Mouse (Mus musculus) heart, embryonic 13.5 days (tissue): ENCODE data around the gene Rgs8. TPM values are rescaled to one million over a fixed set of nuclear protein-coding genes. Genes with fewer than 3 reads are reported as not detected.

Experiments used
- ATAC-seq: fragments of 200-750 bp; cut with Nextera tagmentation; 2 replicates; pipeline ENCODE4 v1.8.0; 2017; ENCODE audit warnings: moderate TSS enrichment; ENCODE audit not compliant: insufficient number of reproducible peaks, low FRiP score, low TSS enrichment; ENCODE audit errors: extremely low read depth
- H3K27ac ChIP-seq: fragments of 300-500 bp; sonication (generic); replicated peaks from 2 replicates; pipeline ENCODE4 v1.5.1; 2015; ENCODE audit warnings: moderate library complexity, mild to moderate bottlenecking, inconsistent platforms
- H3K27me3 ChIP-seq: fragments of 300-500 bp; sonication (generic); replicated peaks from 2 replicates; pipeline ENCODE4 v1.6.1; 2015; ENCODE audit warnings: mild to moderate bottlenecking, inconsistent platforms
- H3K36me3 ChIP-seq: fragments of 300-500 bp; sonication (generic); 2 replicates; pipeline ENCODE4 v1.6.1; 2015; ENCODE audit warnings: mild to moderate bottlenecking, inconsistent platforms
- H3K4me1 ChIP-seq: fragments of 300-500 bp; sonication (generic); 2 replicates; pipeline ENCODE4 v1.6.1; 2015; ENCODE audit warnings: inconsistent platforms
- H3K4me2 ChIP-seq: fragments of 300-500 bp; sonication (generic); 2 replicates; pipeline ENCODE4 v1.6.1; 2015; ENCODE audit warnings: inconsistent platforms, mild to moderate bottlenecking, moderate library complexity
- H3K4me3 ChIP-seq: fragments of 300-500 bp; sonication (generic); 2 replicates; pipeline ENCODE4 v1.5.1; 2015; ENCODE audit warnings: moderate library complexity, mild to moderate bottlenecking, inconsistent platforms
- H3K9ac ChIP-seq: fragments of 300-500 bp; sonication (generic); 2 replicates; pipeline ENCODE4 v1.6.1; 2015; ENCODE audit warnings: inconsistent platforms, mild to moderate bottlenecking, moderate library complexity
- H3K9me3 ChIP-seq: fragments of 300-500 bp; sonication (generic); 2 replicates; pipeline ENCODE4 v1.6.1; 2016; ENCODE audit warnings: inconsistent platforms
- WGBS: fragments of 180-500 bp; shearing (Covaris S2); methylation state at CpG from one replicate; pipeline ENCODE4 v1.1.7; 2015; ENCODE audit warnings: mixed read lengths; 5-methylcytosine and 5-hydroxymethylcytosine counted together
- polyA plus RNA-seq: library from polyadenylated mRNA; unstranded; fragments of >200 nt; fragmentation: Nextera tagmentation; extraction: Ambion mirVana; gene quantifications from 2 replicates; pipeline ENCODE4 v1.2.1, GENCODE M21; 2015

Gene Rgs8
- polyA plus RNA-seq, 1 experiment from 2014 or later = 0.60 TPM

GRCm38 (mm10) chr1:153733181-153733580, 80.4 kb downstream of the Rgs8 start:
- Histone ChIP-seq H3K27me3 (peaks cover 46% of the 10 kb centered on the region), H3K4me3 (no peak overlapping the region), H3K9me3 (no peaks in the 10 kb centered on the region), H3K4me2 (no peak overlapping the region), H3K9ac (no peak overlapping the region), H3K4me1 (peaks cover 31% of the 10 kb centered on the region), H3K27ac (no peak overlapping the region), H3K36me3 (no peaks in the 10 kb centered on the region)
- no peak for ATAC-seq
- WGBS = 56% methylated on average over 9 of the region's 9 CpGs

- Histone ChIP-seq H3K9me3 (no peaks in the 10 kb centered on the region), H3K9ac (no peak overlapping the region), H3K27me3 (peaks cover 62% of the 10 kb centered on the region), H3K4me1 (peaks cover 34% of the 10 kb centered on the region), H3K36me3 (no peaks in the 10 kb centered on the region), H3K4me3 (no peak overlapping the region), H3K4me2 (no peak overlapping the region), H3K27ac (no peak overlapping the region)
- ATAC-seq = no peak
- 67% methylated on average over 4 of the region's 4 CpGs for WGBS
These were observed 82.0 kb downstream of the Rgs8 start for GRCm38 (mm10) chr1:153734866-153735265.

GRCm38 (mm10) chr1:153736096-153736495, 83.3 kb downstream of the Rgs8 start:
- Histone ChIP-seq H3K27me3 (peaks cover 68% of the 10 kb centered on the region), H3K9ac (no peak overlapping the region), H3K4me1 (peaks cover 30% of the 10 kb centered on the region), H3K4me2 (no peak overlapping the region), H3K4me3 (no peak overlapping the region), H3K36me3 (no peaks in the 10 kb centered on the region), H3K9me3 (no peaks in the 10 kb centered on the region), H3K27ac (no peak overlapping the region)
- no peak for ATAC-seq
- 45% methylated on average over 6 of the region's 6 CpGs for WGBS

GRCm38 (mm10) chr1:153737101-153738085, 84.6 kb downstream of the Rgs8 start:
- Histone ChIP-seq H3K9ac (no peak overlapping the region), H3K27me3 (peaks cover 75% of the 10 kb centered on the region), H3K4me2 (no peak overlapping the region), H3K4me1 (peaks cover 36% of the 10 kb centered on the region), H3K27ac (no peak overlapping the region), H3K4me3 (no peak overlapping the region), H3K9me3 (no peaks in the 10 kb centered on the region), H3K36me3 (no peaks in the 10 kb centered on the region)
- WGBS = 59% methylated on average over 9 of the region's 9 CpGs
- ATAC-seq = no peak

- H3K36me3 ChIP-seq = peaks cover 10% of the 10 kb centered on the region
- H3K4me2 ChIP-seq = peak overlapping the region; percentile 81
- peaks cover 33% of the 10 kb centered on the region for H3K4me1 ChIP-seq
- ATAC-seq = no peak
- 17% methylated on average over 13 of the region's 13 CpGs for WGBS
- no peaks in the 10 kb centered on the region for H3K9me3 ChIP-seq
- no peak overlapping the region for H3K27ac ChIP-seq
- peak overlapping the region; percentile 80 for H3K9ac ChIP-seq
- peak overlapping the region; percentile 58 for H3K4me3 ChIP-seq
- peaks cover 74% of the 10 kb centered on the region for H3K27me3 ChIP-seq
These were observed 86.7 kb downstream of the Rgs8 start for GRCm38 (mm10) chr1:153739437-153740015.

- H3K4me2 ChIP-seq = peak within 1 kb of the TSS; percentile 81
- H3K36me3 ChIP-seq = peaks cover 10% of the 10 kb centered on the region
- WGBS = 1% methylated on average over 28 of the region's 28 CpGs
- H3K4me3 ChIP-seq = peak within 1 kb of the TSS; percentile 58
- H3K4me1 ChIP-seq = peaks cover 33% of the 10 kb centered on the region
- ATAC-seq = 0 out of 2 replicates have a peak, but pooled peaks have one; percentile 52
- H3K27ac ChIP-seq = no peak within 1 kb of the TSS
- peak within 1 kb of the TSS; percentile 80 for H3K9ac ChIP-seq
- H3K9me3 ChIP-seq = no peaks in the 10 kb centered on the region
- peaks cover 72% of the 10 kb centered on the region for H3K27me3 ChIP-seq
These were observed 87.3 kb downstream of the Rgs8 start, which contains the start of gene Rgs16 for GRCm38 (mm10) chr1:153740145-153740544. Rgs16 (plus strand) TSS chr1:153740349.

GRCm38 (mm10) chr1:153740775-153741400, 88.1 kb downstream of the Rgs8 start:
- 39% methylated on average over 12 of the region's 12 CpGs for WGBS
- ATAC-seq = no peak
- Histone ChIP-seq H3K27me3 (peaks cover 66% of the 10 kb centered on the region), H3K9me3 (no peaks in the 10 kb centered on the region), H3K27ac (no peak overlapping the region), H3K4me2 (peak overlapping the region; percentile 81), H3K9ac (peak overlapping the region; percentile 80), H3K4me3 (peak overlapping the region; percentile 58), H3K36me3 (peaks cover 10% of the 10 kb centered on the region), H3K4me1 (peaks cover 33% of the 10 kb centered on the region)

GRCm38 (mm10) chr1:153741551-153742316, 88.9 kb downstream of the Rgs8 start:
- H3K27ac ChIP-seq = 0 out of 2 replicates have a peak overlapping the region, but pooled peaks have one; percentile 3
- peaks cover 10% of the 10 kb centered on the region for H3K36me3 ChIP-seq
- H3K4me3 ChIP-seq = peak overlapping the region; percentile 58
- ATAC-seq = no peak
- no peaks in the 10 kb centered on the region for H3K9me3 ChIP-seq
- 52% methylated on average over 18 of the region's 18 CpGs for WGBS
- H3K4me1 ChIP-seq = peaks cover 33% of the 10 kb centered on the region
- H3K9ac ChIP-seq = peak overlapping the region; percentile 67
- H3K4me2 ChIP-seq = peak overlapping the region; percentile 81
- peaks cover 58% of the 10 kb centered on the region for H3K27me3 ChIP-seq

- 0 out of 2 replicates have a peak overlapping the region, but pooled peaks have one; percentile 12 for H3K27ac ChIP-seq
- H3K27me3 ChIP-seq = peaks cover 50% of the 10 kb centered on the region
- peaks cover 10% of the 10 kb centered on the region for H3K36me3 ChIP-seq
- no peak for ATAC-seq
- no peaks in the 10 kb centered on the region for H3K9me3 ChIP-seq
- H3K4me3 ChIP-seq = peak overlapping the region; percentile 58; the same call in 1 of the 2 replicates
- peak overlapping the region; percentile 81 for H3K4me2 ChIP-seq
- 37% methylated on average over 11 of the region's 11 CpGs for WGBS
- peaks cover 41% of the 10 kb centered on the region for H3K4me1 ChIP-seq
- peak overlapping the region; percentile 67; the same call in 1 of the 2 replicates for H3K9ac ChIP-seq
These were observed 89.7 kb downstream of the Rgs8 start for GRCm38 (mm10) chr1:153742374-153743155.

GRCm38 (mm10) chr1:153746119-153746670, 93.4 kb downstream of the Rgs8 start:
- H3K36me3 ChIP-seq = peaks cover 10% of the 10 kb centered on the region
- no peak for ATAC-seq
- no peaks in the 10 kb centered on the region for H3K9me3 ChIP-seq
- peaks cover 51% of the 10 kb centered on the region for H3K4me1 ChIP-seq
- H3K4me2 ChIP-seq = no peak overlapping the region
- no peak overlapping the region for H3K9ac ChIP-seq
- WGBS = 78% methylated on average over 14 of the region's 14 CpGs
- H3K27ac ChIP-seq = no peak overlapping the region
- no peak overlapping the region for H3K4me3 ChIP-seq
- peaks cover 21% of the 10 kb centered on the region for H3K27me3 ChIP-seq
